Mouse (Mus musculus) kidney, postnatal 0 days (tissue): ENCODE results near the gene Itga2b. TPM values are rescaled to one million over a fixed set of nuclear protein-coding genes. Genes with fewer than 3 reads are reported as not detected.

Source experiments
- ATAC-seq: fragments of 200-750 bp; cut with Nextera tagmentation; replicated peaks from 2 replicates; pipeline ENCODE4 v1.8.0; 2017; ENCODE audit warnings: low read depth, moderate number of reproducible peaks, moderate TSS enrichment, moderate library complexity; ENCODE audit not compliant: low FRiP score
- DNase-seq: peaks from one replicate; pipeline ENCODE4 v3.0.0-alpha.2; 2016; ENCODE audit warnings: low spot score
- H3K27ac ChIP-seq: fragments of 300-500 bp; sonication (generic); 2 replicates; pipeline ENCODE4 v1.5.1; 2014; ENCODE audit warnings: mild to moderate bottlenecking
- H3K27me3 ChIP-seq: fragments of 300-500 bp; sonication (generic); 2 replicates; pipeline ENCODE4 v1.6.1; 2014; ENCODE audit warnings: low read length, mixed read lengths; ENCODE audit not compliant: insufficient read depth
- H3K36me3 ChIP-seq: fragments of 300-500 bp; sonication (generic); 2 replicates; pipeline ENCODE4 v1.6.1; 2014; ENCODE audit warnings: low read length, mixed read lengths; ENCODE audit not compliant: insufficient read depth
- H3K4me1 ChIP-seq: fragments of 300-500 bp; sonication (generic); replicated peaks from 2 replicates; pipeline ENCODE4 v1.6.1; 2014; ENCODE audit warnings: antibody characterized with exemption, low read length, mixed read lengths; ENCODE audit not compliant: insufficient read depth
- H3K4me2 ChIP-seq: fragments of 300-500 bp; sonication (generic); 2 replicates; pipeline ENCODE4 v1.6.1; 2014; ENCODE audit warnings: mild to moderate bottlenecking, low read length, moderate library complexity, mixed read lengths
- H3K4me3 ChIP-seq: fragments of 300-500 bp; sonication (generic); replicated peaks from 2 replicates; pipeline ENCODE4 v1.5.1; 2014; ENCODE audit warnings: low read depth, low read length
- H3K9ac ChIP-seq: fragments of 300-500 bp; sonication (generic); 2 replicates; pipeline ENCODE4 v1.6.1; 2014; ENCODE audit warnings: low read depth, low read length
- H3K9me3 ChIP-seq: fragments of 300-500 bp; sonication (generic); replicated peaks from 2 replicates; pipeline ENCODE4 v1.6.1; 2016; ENCODE audit warnings: low read length, inconsistent platforms, mixed read lengths
- CTCF ChIP-seq: IDR thresholded peaks from 2 replicates; pipeline ENCODE4 v1.5.1; 2016; ENCODE audit warnings: antibody characterized with exemption, low read depth, mild to moderate bottlenecking, moderate library complexity
- WGBS: fragments of 180-500 bp; shearing (Covaris S2); extraction: QIAGEN DNeasy Blood & Tissue Kit; methylation state at CpG from one replicate; pipeline ENCODE4 v1.1.7; 2014; 5-methylcytosine and 5-hydroxymethylcytosine counted together
- microRNA-seq: library from miRNA; unstranded; fragments of <30 nt; microRNA quantifications from one replicate; pipeline ENCODE4, GENCODE M21; 2016
- polyA plus RNA-seq: library from polyadenylated mRNA; unstranded; fragments of >200 nt; fragmentation: Nextera tagmentation; extraction: Ambion mirVana; gene quantifications from 2 replicates; pipeline ENCODE4 v1.2.1, GENCODE M21; 2015

Itga2b gene
- polyA plus RNA-seq, 1 experiment from 2014 or later, result 12.9 TPM

DNA sequence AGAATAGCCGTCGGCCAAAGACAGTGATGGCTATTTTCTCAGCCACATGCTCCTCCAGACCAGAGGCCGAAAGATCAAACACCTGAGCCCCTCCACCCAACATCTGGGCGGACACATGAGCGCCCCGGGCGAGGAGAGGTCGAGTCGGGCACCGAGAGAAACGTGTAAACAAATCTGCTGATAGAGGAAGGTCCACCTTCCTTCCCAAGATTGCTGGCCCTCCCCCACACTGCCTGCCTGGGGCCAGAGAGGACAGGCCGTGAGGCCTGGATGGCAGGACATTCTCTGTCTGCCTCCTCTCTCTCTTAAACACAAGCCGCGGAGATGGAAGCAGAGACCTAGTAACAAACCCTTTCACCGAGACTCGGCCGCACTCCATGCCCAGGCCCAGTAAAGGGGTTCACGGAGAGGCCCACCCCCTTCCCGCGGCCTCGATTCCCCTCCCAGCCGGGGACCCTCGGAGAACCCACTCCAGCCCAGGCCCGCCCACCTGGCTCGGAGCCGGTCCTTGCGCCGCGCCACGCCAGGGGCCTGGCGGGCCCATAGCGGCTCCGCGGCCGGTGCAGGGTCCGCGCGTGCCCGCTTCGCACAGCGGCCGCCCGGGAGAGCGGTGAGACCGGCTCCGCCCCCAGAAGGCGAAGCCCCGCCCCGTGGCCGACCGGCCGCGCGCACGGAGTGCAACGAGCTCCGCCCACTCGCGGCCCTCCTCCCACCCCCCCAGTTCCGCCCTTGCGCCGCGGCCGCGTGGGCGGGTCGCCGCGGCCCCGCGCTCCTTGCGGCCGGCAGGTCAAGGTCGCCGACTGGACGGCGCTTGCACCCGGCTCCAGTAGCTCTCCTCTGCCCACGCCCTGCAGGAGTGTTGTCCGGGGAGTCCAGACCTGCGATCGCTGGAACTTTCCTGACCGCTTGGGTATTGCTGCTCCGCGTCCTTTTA lies 62.8 kb downstream of the Itga2b start:
- H3K27me3 ChIP-seq, result no peaks in the 10 kb centered on the region
- H3K9ac ChIP-seq, result peak overlapping the region; percentile 73
- DNase-seq (peak; percentile 92), ATAC-seq (peak; percentile 58)
- TF ChIP-seq CTCF, result no peak
- H3K36me3 ChIP-seq, result peaks cover 26% of the 10 kb centered on the region
- peaks cover 13% of the 10 kb centered on the region for H3K4me1 ChIP-seq
- under 1% methylated on average over 75 of the region's 85 CpGs for WGBS
- no peaks in the 10 kb centered on the region for H3K9me3 ChIP-seq
- peak overlapping the region; percentile 92 for H3K27ac ChIP-seq
- peak overlapping the region; percentile 62 for H3K4me3 ChIP-seq
- peak overlapping the region; percentile 61 for H3K4me2 ChIP-seq

DNA sequence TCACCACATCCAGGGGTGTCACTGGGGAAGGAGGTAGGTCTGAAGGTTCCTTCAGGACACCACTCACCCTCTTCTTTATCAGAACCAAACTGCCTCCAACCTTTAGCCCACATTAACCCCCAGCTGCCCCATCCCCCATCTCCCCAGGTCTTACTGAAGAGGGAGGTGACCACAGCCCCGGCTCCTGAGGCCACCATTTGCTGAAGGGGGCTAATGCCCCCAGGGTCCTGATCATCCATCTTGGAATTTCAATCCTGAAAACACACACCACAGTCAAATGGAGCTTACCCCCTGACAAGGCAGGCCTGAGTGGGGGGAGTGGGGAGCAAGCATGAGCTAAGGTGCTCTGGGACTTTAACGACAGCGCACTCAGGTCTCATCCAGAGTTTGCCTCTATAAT lies 63.5 kb downstream of the Itga2b start:
- 10% methylated on average over 3 of the region's 3 CpGs for WGBS
- Histone ChIP-seq H3K4me2 (peak overlapping the region; percentile 61), H3K9ac (peak overlapping the region; percentile 73), H3K27me3 (no peaks in the 10 kb centered on the region), H3K4me1 (peaks cover 13% of the 10 kb centered on the region), H3K36me3 (peaks cover 27% of the 10 kb centered on the region), H3K4me3 (peak overlapping the region; percentile 62), H3K9me3 (no peaks in the 10 kb centered on the region), H3K27ac (peak overlapping the region; percentile 92)
- DNase-seq (no peak), ATAC-seq (no peak)
- TF ChIP-seq CTCF, result no peak

DNA sequence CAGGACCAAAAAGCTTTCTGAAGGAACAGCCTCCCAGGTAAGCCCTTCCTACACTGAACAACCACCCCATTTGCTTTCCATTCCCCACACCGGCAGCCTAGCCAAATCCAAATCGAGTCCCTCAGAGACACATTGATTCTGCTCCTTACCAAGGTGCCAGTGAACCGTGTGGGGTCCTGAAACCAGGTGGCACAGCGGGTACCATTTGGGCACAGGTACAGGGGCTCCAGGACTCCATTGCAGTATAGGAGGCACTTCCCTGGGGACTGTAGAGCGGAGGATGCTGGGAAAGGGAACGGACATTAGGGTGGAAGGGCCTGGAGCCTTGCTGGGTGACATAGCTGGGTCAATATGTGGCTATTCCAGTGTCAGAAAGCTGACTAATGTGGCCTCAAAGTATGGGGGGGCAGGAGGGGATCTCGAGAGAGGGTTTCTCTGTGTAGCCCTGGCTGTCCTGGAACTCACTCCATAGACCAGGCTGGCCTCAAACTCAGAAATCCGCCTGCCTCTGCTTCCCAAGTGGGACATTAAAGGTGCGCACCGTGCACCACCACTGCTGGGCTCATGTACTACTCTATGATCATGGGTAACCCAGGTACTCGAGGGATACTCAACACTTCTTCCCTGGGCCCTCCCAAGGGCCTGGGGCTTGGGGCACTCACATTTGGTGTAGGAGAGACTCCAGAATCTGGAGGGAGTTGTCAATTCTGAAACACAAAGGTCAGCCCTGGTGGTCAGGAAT lies 64.2 kb downstream of the Itga2b start:
- peaks cover 13% of the 10 kb centered on the region for H3K4me1 ChIP-seq
- H3K9me3 ChIP-seq, result no peaks in the 10 kb centered on the region
- H3K4me3 ChIP-seq, result peak overlapping the region; percentile 62; the same call in 1 of the 2 replicates
- WGBS, result 86% methylated on average over 11 of the region's 11 CpGs
- no peak overlapping the region for H3K27ac ChIP-seq
- H3K4me2 ChIP-seq, result peak overlapping the region; percentile 61
- peaks cover 27% of the 10 kb centered on the region for H3K36me3 ChIP-seq
- 0 out of 2 replicates have a peak overlapping the region, but pooled peaks have one; percentile 73 for H3K9ac ChIP-seq
- ATAC-seq (no peak), DNase-seq (no peak)
- no peak for TF ChIP-seq CTCF
- no peaks in the 10 kb centered on the region for H3K27me3 ChIP-seq

DNA sequence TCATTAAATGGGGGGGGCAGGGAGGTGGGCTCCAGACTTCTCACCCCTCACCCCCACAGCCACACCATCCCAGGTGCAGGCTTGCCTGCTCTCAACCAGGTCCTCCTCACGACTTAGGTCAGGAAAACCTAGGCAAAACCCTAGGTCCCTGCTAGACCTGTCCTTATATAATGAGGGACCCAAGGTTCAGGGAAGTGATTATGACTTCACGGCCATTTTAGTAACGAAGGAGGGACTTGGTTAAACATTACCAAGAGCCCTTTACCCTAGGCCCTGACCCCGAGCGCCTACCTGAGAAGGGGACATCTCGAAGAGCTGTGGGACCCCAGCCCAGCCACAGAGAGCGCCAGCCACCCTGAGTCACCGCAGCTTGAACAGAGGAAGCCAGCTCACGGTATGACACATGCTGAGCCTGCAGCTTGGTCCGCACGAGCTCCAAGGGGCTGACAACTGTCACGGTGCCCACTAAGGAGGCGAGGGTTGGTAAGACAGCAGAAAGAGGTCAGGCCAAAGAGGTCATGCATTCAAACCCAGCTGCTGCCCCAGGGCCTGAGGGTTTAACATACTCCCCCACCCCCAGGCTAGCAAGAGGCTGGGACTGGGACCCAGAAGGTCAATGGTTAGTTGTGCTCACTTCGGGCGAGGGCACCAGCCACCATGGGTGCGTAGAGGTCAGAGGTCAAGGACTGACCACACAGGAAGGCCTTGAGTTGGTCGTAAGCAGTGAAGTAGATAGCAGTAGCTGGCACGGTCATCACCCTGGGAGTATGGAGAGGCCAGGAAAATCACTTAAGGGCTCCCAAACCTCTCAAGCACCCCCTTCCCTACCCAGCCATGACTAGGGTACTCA lies 65.5 kb downstream of the Itga2b start:
- WGBS, result 73% methylated on average over 18 of the region's 18 CpGs
- H3K4me1 ChIP-seq, result peaks cover 21% of the 10 kb centered on the region
- DNase-seq (no peak), ATAC-seq (no peak)
- no peak overlapping the region for H3K4me3 ChIP-seq
- no peak for TF ChIP-seq CTCF
- no peak overlapping the region for H3K4me2 ChIP-seq
- no peak overlapping the region for H3K9ac ChIP-seq
- peaks cover 27% of the 10 kb centered on the region for H3K36me3 ChIP-seq
- H3K27ac ChIP-seq, result no peak overlapping the region
- H3K27me3 ChIP-seq, result peaks cover 6% of the 10 kb centered on the region; the same call in 1 of the 2 replicates
- no peaks in the 10 kb centered on the region for H3K9me3 ChIP-seq

DNA sequence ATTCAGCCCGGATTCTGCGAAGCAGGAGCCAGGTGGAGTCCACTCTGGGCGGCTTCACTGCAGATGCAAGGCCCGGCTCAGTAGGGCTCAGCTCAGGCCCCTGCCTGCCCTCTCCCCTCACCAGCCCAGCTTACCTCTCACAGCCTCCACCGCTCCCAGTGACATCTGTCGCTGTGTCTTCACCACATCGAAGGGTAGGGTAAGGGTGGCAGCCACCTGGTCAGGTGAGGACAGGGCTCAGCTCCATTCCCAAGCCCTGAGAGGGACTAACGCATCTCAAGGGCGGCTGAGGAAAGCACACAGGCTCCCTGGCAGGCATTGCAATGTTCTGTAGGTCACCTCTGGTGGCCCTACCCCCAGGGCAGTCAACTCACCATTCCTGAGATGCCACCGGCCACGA lies 66.3 kb downstream of the Itga2b start:
- Histone ChIP-seq H3K4me3 (no peak overlapping the region), H3K9ac (no peak overlapping the region), H3K4me1 (peaks cover 21% of the 10 kb centered on the region), H3K27me3 (peaks cover 8% of the 10 kb centered on the region; the same call in 1 of the 2 replicates), H3K27ac (no peak overlapping the region), H3K36me3 (peaks cover 27% of the 10 kb centered on the region), H3K4me2 (no peak overlapping the region), H3K9me3 (no peaks in the 10 kb centered on the region)
- TF ChIP-seq CTCF, result no peak
- DNase-seq (no peak), ATAC-seq (no peak)
- 93% methylated on average over 11 of the region's 11 CpGs for WGBS

Small RNA genes within 50 kb of the gene (microRNA-seq; reads per million reads assigned to microRNA genes)
- not detected for gene Mir6930

Other genes with a start within 250 kb of the Itga2b start
- 38.1 and 39.3 TPM in 2 replicates for gene Hdac5, start 240.0 kb downstream of the Itga2b start, polyA plus RNA-seq
- 6.3 and 9.2 TPM in 2 replicates for gene BC030867, start 221.2 kb downstream of the Itga2b start, polyA plus RNA-seq
- gene Asb16, start 201.4 kb downstream of the Itga2b start, polyA plus RNA-seq, result 0.09 TPM in 1 of 2 replicates, not detected in the other
- 46.1 and 49.1 TPM in 2 replicates for gene Tmub2, start 185.2 kb downstream of the Itga2b start, polyA plus RNA-seq
- gene Atxn7l3, start 173.5 kb downstream of the Itga2b start, polyA plus RNA-seq, result 9.6 and 9.7 TPM in 2 replicates
- gene Ubtf, start 150.4 kb downstream of the Itga2b start, polyA plus RNA-seq, result 75.5 and 80.8 TPM in 2 replicates
- gene Slc4a1, start 103.9 kb downstream of the Itga2b start, polyA plus RNA-seq, result 7.4 and 8.0 TPM in 2 replicates
- 7.0 and 9.2 TPM in 2 replicates for gene Rundc3a, start 76.7 kb downstream of the Itga2b start, polyA plus RNA-seq
- 352 and 383 TPM in 2 replicates for gene Slc25a39, start 62.2 kb downstream of the Itga2b start, polyA plus RNA-seq
- 191 and 209 TPM in 2 replicates for gene Grn, start 39.8 kb downstream of the Itga2b start, polyA plus RNA-seq
- gene Fam171a2, start 22.4 kb downstream of the Itga2b start, polyA plus RNA-seq, result 5.9 and 6.4 TPM in 2 replicates
- 25.1 and 29.6 TPM in 2 replicates for gene Gpatch8, start 86.3 kb upstream of the Itga2b start, polyA plus RNA-seq
- 8.6 and 8.9 TPM in 2 replicates for gene Gm11627, start 109.3 kb upstream of the Itga2b start, polyA plus RNA-seq
- gene Fzd2, start 134.3 kb upstream of the Itga2b start, polyA plus RNA-seq, result 21.8 and 25.9 TPM in 2 replicates
- 0.32 and 0.36 TPM in 2 replicates for gene Meioc, start 193.6 kb upstream of the Itga2b start, polyA plus RNA-seq
- gene Ccdc43, start 227.7 kb upstream of the Itga2b start, polyA plus RNA-seq, result 35.3 and 42.8 TPM in 2 replicates